Mouse (Mus musculus) cerebellum, adult 9-10 months (tissue): ENCODE measurements at regions not wholly inside any gene's neighbourhood (a gene's known extent, or its start where the extent isn't known, plus 50 kb on each side); places are given as distances from the start of the nearest gene placed in this dataset.

Experiments
- DNase-seq: peaks from one replicate; pipeline ENCODE4 v3.0.0; 2022

- no peak for DNase-seq
These were observed 237.0 kb downstream of the Cps1 start for GRCm38 (mm10) chr1:67359824-67360223.

GRCm38 (mm10) chr1:67366038-67366437 lies 243.2 kb downstream of the Cps1 start:
- DNase-seq, result no peak

- no peak for DNase-seq
These were observed 243.7 kb downstream of the Cps1 start for GRCm38 (mm10) chr1:67366485-67366884.

GRCm38 (mm10) chr1:67382366-67382765 lies 259.5 kb downstream of the Cps1 start:
- no peak for DNase-seq

- no peak for DNase-seq
These were observed 262.6 kb downstream of the Cps1 start for GRCm38 (mm10) chr1:67385377-67385776.

GRCm38 (mm10) chr1:67386877-67387276 lies 264.1 kb downstream of the Cps1 start:
- no peak for DNase-seq

- DNase-seq, result peak; percentile 4
These were observed 275.1 kb downstream of the Cps1 start for GRCm38 (mm10) chr1:67397757-67398446.

- no peak for DNase-seq
These were observed 286.7 kb downstream of the Cps1 start for GRCm38 (mm10) chr1:67409531-67409930.

GRCm38 (mm10) chr1:67417196-67417595 lies 294.4 kb downstream of the Cps1 start:
- no peak for DNase-seq

GRCm38 (mm10) chr1:67428398-67428797 lies 305.6 kb downstream of the Cps1 start:
- no peak for DNase-seq

- no peak for DNase-seq
These were observed 328.0 kb downstream of the Cps1 start for GRCm38 (mm10) chr1:67450831-67451230.

GRCm38 (mm10) chr1:67464203-67464602 lies 341.4 kb downstream of the Cps1 start:
- DNase-seq, result no peak

GRCm38 (mm10) chr1:67465527-67465926 lies 342.7 kb downstream of the Cps1 start:
- DNase-seq, result no peak

GRCm38 (mm10) chr1:67477006-67477405 lies 354.2 kb downstream of the Cps1 start:
- no peak for DNase-seq

- DNase-seq, result no peak
These were observed 355.1 kb downstream of the Cps1 start for GRCm38 (mm10) chr1:67477966-67478365.

GRCm38 (mm10) chr1:67481974-67482373 lies 359.1 kb downstream of the Cps1 start:
- DNase-seq, result no peak

GRCm38 (mm10) chr1:67504140-67504539 lies 381.3 kb downstream of the Cps1 start:
- no peak for DNase-seq

- no peak for DNase-seq
These were observed 382.9 kb downstream of the Cps1 start for GRCm38 (mm10) chr1:67505746-67506145.

- no peak for DNase-seq
These were observed 395.5 kb downstream of the Cps1 start for GRCm38 (mm10) chr1:67518295-67518694.

- no peak for DNase-seq
These were observed 435.9 kb downstream of the Cps1 start for GRCm38 (mm10) chr1:67558728-67559127.

- no peak for DNase-seq
These were observed 436.4 kb downstream of the Cps1 start for GRCm38 (mm10) chr1:67559179-67559578.

- no peak for DNase-seq
These were observed 448.8 kb downstream of the Cps1 start for GRCm38 (mm10) chr1:67571616-67572015.

GRCm38 (mm10) chr1:67579732-67580131 lies 456.9 kb downstream of the Cps1 start:
- DNase-seq, result no peak
